Mouse (Mus musculus): Measurements from ENCODE around the gene Metrnl. TPM values are rescaled to one million over a fixed set of nuclear protein-coding genes. Genes with fewer than 3 reads are reported as not detected.

Gene Metrnl
- total RNA-seq (2023): 3.3 TPM

DNA sequence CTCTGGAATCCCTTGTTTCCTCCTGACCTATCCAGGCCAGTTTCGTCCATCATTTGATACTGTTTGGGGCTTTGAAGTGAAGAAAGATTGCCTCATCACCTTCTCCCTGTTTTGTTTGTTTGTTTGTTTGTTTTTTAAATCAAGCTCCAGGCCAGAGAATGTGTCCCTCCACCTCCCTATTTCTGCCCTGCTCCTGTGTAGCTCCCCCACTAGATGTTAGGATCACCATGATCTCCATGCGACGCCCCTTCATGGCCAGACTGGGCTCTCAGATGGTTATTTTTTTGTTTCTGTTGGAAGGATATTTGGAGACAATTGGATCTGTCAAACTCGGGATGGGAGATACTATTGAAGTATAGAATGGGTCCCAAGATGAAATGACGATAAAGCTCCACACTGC is at the start of gene Metrnl:
Gene Metrnl, plus strand, starts transcription at position 301 of the 400 bp plus-strand sequence.

DNA sequence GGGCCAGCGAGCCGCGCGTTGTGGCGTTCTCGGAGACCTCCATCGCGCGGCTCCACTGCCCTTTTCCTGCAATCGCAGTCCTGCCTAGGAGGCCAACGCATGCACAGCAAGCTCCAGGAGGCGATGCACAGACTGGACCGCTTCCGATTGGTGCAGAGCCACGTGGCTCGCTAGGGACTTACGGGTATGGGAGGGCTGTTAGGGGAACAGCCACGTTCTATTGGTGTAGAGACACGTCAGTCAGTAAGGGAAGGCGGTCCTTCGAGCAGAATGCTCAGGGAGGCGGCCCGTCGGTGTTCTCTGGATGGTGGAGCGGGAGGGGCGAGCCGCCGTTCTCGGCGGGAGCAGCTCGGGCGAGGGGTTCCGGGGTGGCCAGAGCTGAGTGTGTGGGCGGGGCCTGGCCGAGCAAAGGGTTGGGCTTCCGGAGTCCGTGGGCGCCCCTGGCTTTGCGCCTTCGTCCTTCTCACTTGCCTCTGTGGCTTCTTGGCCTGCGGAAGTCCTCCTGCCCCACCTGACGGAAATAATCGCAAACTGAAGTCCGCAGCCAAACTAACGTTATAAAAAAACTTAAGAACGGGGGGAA is 28.3 kb upstream of the Metrnl start, which contains the start of gene B3gntl1:
Gene B3gntl1, minus strand, starts transcription at position 164 of the 583 bp plus-strand sequence.

Other genes with a start within 250 kb of the Metrnl start
- 38.8 TPM for gene Tbcd, start 249.6 kb upstream of the Metrnl start, total RNA-seq (2023)
- not detected for gene Zfp750, start 182.2 kb upstream of the Metrnl start, total RNA-seq (2023)
- gene B3gntl1, start 28.4 kb upstream of the Metrnl start, total RNA-seq (2023): 13.9 TPM
- gene Ptchd3, start 128.7 kb downstream of the Metrnl start, total RNA-seq (2023): not detected